Mouse (Mus musculus): Measurements from ENCODE around the gene Ppp1r1a. TPM values are rescaled to one million over a fixed set of nuclear protein-coding genes. Genes with fewer than 3 reads are reported as not detected.

The Ppp1r1a gene
- polyA plus RNA-seq, 1 experiment from 2014 or later: 22.6 TPM

DNA sequence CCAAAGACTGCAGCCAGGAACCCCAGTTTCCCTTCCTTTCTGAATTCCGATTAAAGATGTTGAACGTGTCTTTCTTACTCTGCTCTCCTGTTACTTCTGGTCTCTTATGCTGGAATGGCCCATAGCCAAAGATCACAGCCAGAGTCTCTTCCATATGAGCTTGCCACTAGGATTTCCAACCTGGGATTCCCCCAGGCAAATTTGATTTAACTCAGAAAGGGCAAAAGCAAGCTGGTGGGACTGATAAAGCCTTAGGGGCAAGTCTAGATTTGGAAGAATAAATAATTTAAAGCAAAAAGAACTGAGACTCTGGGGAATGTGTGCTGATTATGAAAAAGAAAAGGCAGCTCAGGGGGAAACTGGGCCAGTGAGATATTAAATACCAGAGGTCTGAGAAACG is 52.7 kb downstream of the Ppp1r1a start:
- no peak for ATAC-seq (ENCODE audit: insufficient number of reproducible peaks, insufficient read depth, low FRiP score, low TSS enrichment)
- Histone ChIP-seq H3K36me3 (no peaks in the 10 kb centered on the region), H3K27me3 (no peaks in the 10 kb centered on the region), H3K27ac (no peak overlapping the region), H3K9me3 (no peaks in the 10 kb centered on the region), H3K4me2 (replicated peaks) (no peak overlapping the region), H3K4me3 (no peak overlapping the region), H3K9ac (no peak overlapping the region), H3K4me1 (no peaks in the 10 kb centered on the region)
- 51% methylated on average over 3 of the region's 3 CpGs for WGBS

DNA sequence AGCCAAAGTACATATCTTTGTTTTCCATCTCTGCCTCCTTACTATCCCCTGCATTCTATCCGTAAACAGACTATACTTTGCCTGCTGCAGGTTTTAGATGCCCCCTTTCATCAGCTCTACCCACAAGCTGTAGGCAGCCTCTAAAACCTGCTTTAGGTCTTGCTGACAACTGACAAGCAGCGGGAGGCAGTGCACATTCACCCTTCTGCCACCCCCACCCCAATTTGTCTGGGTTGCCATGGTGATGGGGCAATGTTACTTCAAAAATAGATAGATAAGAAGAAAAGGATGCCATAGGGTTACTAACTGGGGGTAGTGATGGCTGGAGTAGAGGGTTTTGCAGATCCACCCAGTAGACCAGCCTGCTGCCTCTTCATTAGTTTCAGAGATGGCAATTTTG is 53.3 kb downstream of the Ppp1r1a start:
- Histone ChIP-seq H3K27ac (no peak overlapping the region), H3K27me3 (no peaks in the 10 kb centered on the region), H3K9me3 (no peaks in the 10 kb centered on the region), H3K4me2 (replicated peaks) (no peak overlapping the region), H3K4me3 (no peak overlapping the region), H3K4me1 (no peaks in the 10 kb centered on the region), H3K9ac (no peak overlapping the region), H3K36me3 (no peaks in the 10 kb centered on the region)
- ATAC-seq (ENCODE audit: insufficient number of reproducible peaks, insufficient read depth, low FRiP score, low TSS enrichment): no peak
- WGBS: 71% methylated on average over 2 of the region's 2 CpGs

DNA sequence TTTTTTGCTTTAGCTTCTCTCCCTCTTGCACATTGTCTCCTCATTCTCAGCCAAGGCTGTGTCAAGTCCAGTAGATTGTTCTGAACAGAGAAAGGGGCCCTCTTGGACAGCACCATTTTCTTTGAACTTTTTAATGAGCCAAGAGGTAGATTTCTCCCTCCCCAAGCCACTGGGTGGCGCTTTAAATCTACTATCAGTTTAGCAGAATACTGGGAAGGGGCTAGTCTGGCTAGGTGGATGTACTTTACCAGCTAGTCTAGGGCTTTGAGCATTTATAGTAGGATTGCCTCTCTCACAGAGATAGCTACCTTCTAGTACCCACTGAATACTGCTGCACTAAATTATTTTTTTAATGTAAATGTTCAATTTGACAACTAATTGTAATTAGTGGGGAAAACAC is 55.3 kb downstream of the Ppp1r1a start:
- no peak overlapping the region for H3K9ac ChIP-seq
- no peaks in the 10 kb centered on the region for H3K27me3 ChIP-seq
- no peak for ATAC-seq (ENCODE audit: insufficient number of reproducible peaks, insufficient read depth, low FRiP score, low TSS enrichment)
- no peak overlapping the region for H3K4me2 ChIP-seq (replicated peaks)
- no peak overlapping the region for H3K4me3 ChIP-seq
- no peaks in the 10 kb centered on the region for H3K9me3 ChIP-seq
- no peak overlapping the region for H3K27ac ChIP-seq
- no peaks in the 10 kb centered on the region for H3K36me3 ChIP-seq
- 0% methylated on average over 1 of the region's 1 CpGs for WGBS
- no peaks in the 10 kb centered on the region for H3K4me1 ChIP-seq

Other genes with a start within 250 kb of the Ppp1r1a start
- gene Gpr84, start 227.4 kb downstream of the Ppp1r1a start, polyA plus RNA-seq (2016; fragmentation: Nextera tagmentation; extraction: Ambion mirVana): 0.47 and 0.67 TPM in 2 replicates
- gene Zfp385a, start 197.9 kb downstream of the Ppp1r1a start, polyA plus RNA-seq (2016; fragmentation: Nextera tagmentation; extraction: Ambion mirVana): 12.6 and 14.5 TPM in 2 replicates
- 49.4 and 50.9 TPM in 2 replicates for gene Itga5, start 171.2 kb downstream of the Ppp1r1a start, polyA plus RNA-seq (2016; fragmentation: Nextera tagmentation; extraction: Ambion mirVana)
- not detected in 2 replicates for gene Gtsf1, start 107.5 kb downstream of the Ppp1r1a start, polyA plus RNA-seq (2016; fragmentation: Nextera tagmentation; extraction: Ambion mirVana)
- gene Gtsf2, start 89.5 kb downstream of the Ppp1r1a start, polyA plus RNA-seq (2016; fragmentation: Nextera tagmentation; extraction: Ambion mirVana): not detected in 2 replicates
- gene Nckap1l, start 84.2 kb downstream of the Ppp1r1a start, polyA plus RNA-seq (2016; fragmentation: Nextera tagmentation; extraction: Ambion mirVana): 1.6 and 1.9 TPM in 2 replicates
- 8.2 and 9.1 TPM in 2 replicates for gene Pde1b, start 35.0 kb downstream of the Ppp1r1a start, polyA plus RNA-seq (2016; fragmentation: Nextera tagmentation; extraction: Ambion mirVana)
- not detected in 2 replicates for gene Glycam1, start 27.1 kb upstream of the Ppp1r1a start, polyA plus RNA-seq (2016; fragmentation: Nextera tagmentation; extraction: Ambion mirVana)
- gene Mucl1, start 217.5 kb upstream of the Ppp1r1a start, polyA plus RNA-seq (2016; fragmentation: Nextera tagmentation; extraction: Ambion mirVana): not detected in 2 replicates

Data from embryonic facial prominence, embryonic 12.5 days (tissue).